Mouse (Mus musculus): ENCODE results near the gene Ercc1. TPM values are rescaled to one million over a fixed set of nuclear protein-coding genes. Genes with fewer than 3 reads are reported as not detected.
A peak's percentile ranks its signal among the peaks of the same experiment; 100 is the strongest.

Ercc1 gene
- total RNA-seq, 1 experiment, result 53.2 TPM

DNA sequence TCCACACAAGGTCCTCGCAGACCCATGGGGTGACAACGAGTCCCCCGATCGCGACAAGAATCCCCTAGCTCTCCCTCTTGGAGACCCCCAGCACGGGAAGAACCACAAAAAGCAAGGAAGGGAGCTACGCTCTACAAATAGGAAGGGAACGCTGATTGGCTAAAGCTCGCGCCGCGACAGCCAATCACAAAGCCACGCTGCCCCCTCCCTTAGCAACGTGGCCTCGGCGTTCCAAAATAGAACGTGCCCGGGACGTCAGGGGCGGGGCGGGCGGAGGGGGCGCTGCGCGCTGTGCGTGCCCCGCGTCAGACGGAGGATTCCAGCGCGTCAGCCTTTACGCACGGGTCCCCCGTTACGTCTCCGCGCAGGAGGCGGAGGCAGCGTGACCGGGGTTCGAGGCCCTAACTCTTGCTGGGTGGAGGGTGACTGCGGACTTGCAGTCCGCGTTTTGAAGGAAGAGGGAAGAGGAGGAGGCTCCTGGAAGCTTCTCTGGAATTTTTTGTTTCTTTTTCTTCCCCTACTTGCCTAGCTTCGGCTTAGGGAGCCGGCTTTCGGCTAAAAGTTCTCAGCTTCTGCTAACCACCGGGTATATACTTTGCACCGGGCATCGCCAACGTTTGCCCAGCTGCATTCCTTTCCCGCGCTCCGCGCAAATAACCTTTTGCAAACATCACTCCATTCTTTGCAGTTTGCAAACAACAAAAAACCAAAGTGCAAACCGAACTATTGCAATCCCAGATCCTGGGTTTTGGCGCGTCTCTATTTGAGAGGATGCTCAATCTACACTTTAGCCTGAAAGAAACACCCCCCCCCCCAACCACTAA is 35.9 kb upstream of the Ercc1 start:
- Histone ChIP-seq H3K36me3 (ENCODE audit: control insufficient read depth, insufficient read depth, low read length, poor library complexity, severe bottlenecking) (no peaks in the 10 kb centered on the region), H3K27ac (ENCODE audit: insufficient read depth, low read depth, low read length, poor library complexity, severe bottlenecking) (peak overlapping the region; percentile 73; the same call in 1 of the 2 replicates), H3K4me3 (ENCODE audit: insufficient read depth in 1 of 2, low read depth in 1 of 2, low read length in 2 of 2, poor library complexity in 1 of 2, severe bottlenecking in 1 of 2) (peak overlapping the region; percentile 71 to 77), H3K9ac (ENCODE audit: insufficient read depth, low read depth, low read length, poor library complexity, severe bottlenecking) (peak overlapping the region; percentile 79), H3K9me3 (ENCODE audit: control insufficient read depth, insufficient read depth, low read depth, low read length) (no peaks in the 10 kb centered on the region), H3K4me1 (ENCODE audit: control insufficient read depth in 2 of 2, insufficient read depth in 2 of 2, low read length in 2 of 2, poor library complexity in 1 of 2) (peaks cover 0 to 6% of the 10 kb centered on the region in 2 experiments; a peak in 1 of 4 replicates)
- DNase-seq (ENCODE audit: low read depth, low spot score), result peak; percentile 86
- TF ChIP-seq MAFK (IDR thresholded peaks at IDR 0.05; ENCODE audit: insufficient read depth, low read depth, low read length) (no peak), ZNF384 (IDR thresholded peaks at IDR 0.05; ENCODE audit: low read depth, low read length) (no peak), ZC3H11A (IDR thresholded peaks at IDR 0.05; ENCODE audit: borderline replicate concordance, low read depth, low read length) (no peak), HCFC1 (IDR thresholded peaks at IDR 0.05; ENCODE audit: borderline replicate concordance, insufficient read depth, low read length) (no peak), CHD2 (IDR thresholded peaks at IDR 0.05; ENCODE audit: low read depth, low read length) (no peak)
- in situ Hi-C loops (cut with MboI; ENCODE audit: low sequenced_read_pairs in 2 of 2, unreplicated experiment in 2 of 2), result no loop called here

DNA sequence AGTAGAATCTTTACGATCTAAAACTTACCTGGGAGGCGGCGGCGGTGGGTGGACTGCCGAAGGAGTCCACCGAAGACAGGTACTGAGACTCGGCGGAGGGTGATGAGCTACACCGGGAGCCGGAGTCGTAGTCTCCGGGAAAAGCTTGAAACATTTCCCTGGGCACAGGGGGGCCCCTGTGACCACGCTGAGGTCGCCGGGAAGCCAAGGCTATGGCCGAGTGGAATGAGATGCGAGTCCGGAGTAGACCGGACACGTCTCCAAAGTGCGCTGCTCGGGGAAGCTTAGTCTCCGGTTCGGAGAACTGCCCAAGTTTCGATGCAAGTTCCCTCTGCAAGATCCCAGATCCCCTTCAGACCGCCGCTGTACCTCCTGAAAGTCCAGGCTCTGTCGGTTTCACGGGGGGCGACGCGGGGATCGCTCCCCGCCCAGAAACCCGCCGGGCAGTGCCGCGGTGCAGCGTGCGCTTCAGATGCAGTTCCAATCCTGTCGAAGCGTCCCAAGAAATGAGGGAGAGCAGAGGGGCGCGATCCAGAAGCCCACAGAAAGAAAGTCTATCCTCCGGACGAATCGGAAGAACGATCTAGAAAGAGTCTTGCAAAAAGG is 35.2 kb upstream of the Ercc1 start:
- TF ChIP-seq CHD2 (IDR thresholded peaks at IDR 0.05; ENCODE audit: low read depth, low read length) (no peak), ZC3H11A (IDR thresholded peaks at IDR 0.05; ENCODE audit: borderline replicate concordance, low read depth, low read length) (no peak), MAFK (IDR thresholded peaks at IDR 0.05; ENCODE audit: insufficient read depth, low read depth, low read length) (no peak), HCFC1 (IDR thresholded peaks at IDR 0.05; ENCODE audit: borderline replicate concordance, insufficient read depth, low read length) (no peak), ZNF384 (IDR thresholded peaks at IDR 0.05; ENCODE audit: low read depth, low read length) (no peak)
- Histone ChIP-seq H3K9ac (ENCODE audit: insufficient read depth, low read depth, low read length, poor library complexity, severe bottlenecking) (peak overlapping the region; percentile 79), H3K27ac (ENCODE audit: insufficient read depth, low read depth, low read length, poor library complexity, severe bottlenecking) (no peak overlapping the region), H3K9me3 (ENCODE audit: control insufficient read depth, insufficient read depth, low read depth, low read length) (no peaks in the 10 kb centered on the region), H3K36me3 (ENCODE audit: control insufficient read depth, insufficient read depth, low read length, poor library complexity, severe bottlenecking) (no peaks in the 10 kb centered on the region), H3K4me1 (ENCODE audit: control insufficient read depth in 2 of 2, insufficient read depth in 2 of 2, low read length in 2 of 2, poor library complexity in 1 of 2) (peaks cover 0 to 4% of the 10 kb centered on the region in 2 experiments; a peak in 1 of 4 replicates), H3K4me3 (ENCODE audit: insufficient read depth in 1 of 2, low read depth in 1 of 2, low read length in 2 of 2, poor library complexity in 1 of 2, severe bottlenecking in 1 of 2) (peak overlapping the region; percentile 71 to 77)
- in situ Hi-C loops (cut with MboI; ENCODE audit: low sequenced_read_pairs in 2 of 2, unreplicated experiment in 2 of 2), result no loop called here
- no peak for DNase-seq (ENCODE audit: low read depth, low spot score)

DNA sequence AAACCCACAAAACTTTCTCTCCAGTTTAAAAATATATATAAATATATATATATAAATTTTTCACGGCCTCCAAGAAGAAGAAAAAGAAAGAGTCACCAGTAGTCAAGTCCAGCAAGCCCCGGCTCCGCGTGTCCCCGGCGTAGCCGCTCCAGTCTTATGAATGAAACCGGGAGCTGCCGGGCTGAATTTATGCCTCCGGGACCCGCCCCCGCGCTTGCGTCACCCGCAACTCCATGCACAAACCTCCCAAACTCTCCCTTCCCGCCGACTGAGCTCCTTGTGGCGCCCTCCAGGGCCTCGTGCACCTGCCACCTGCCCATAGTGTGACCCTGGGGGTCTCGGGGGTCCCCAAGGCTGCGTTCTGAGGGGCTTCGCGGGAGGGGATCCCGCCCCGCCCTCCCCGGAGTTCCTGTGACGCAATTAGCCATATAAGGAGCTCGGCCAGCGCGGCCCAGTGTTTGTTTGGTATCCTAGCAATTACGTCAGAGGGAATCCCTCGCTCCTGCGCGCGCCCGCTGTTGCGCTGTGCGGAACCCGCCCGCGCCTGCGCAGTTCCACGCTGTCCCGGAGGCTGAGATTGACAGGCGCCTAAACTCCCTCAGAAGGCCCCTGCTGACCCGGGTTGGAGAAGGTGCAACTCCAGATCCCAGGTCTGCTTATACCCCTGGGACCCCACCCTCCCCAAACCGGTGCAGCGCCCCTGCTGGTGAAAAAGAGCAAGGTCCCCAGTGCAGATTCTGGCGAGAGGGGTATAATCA is 34.5 kb upstream of the Ercc1 start, which contains the start of gene Fosb:
Fosb (minus strand) TSS at position 168 of the 758 bp plus-strand sequence.
- TF ChIP-seq MAFK (IDR thresholded peaks at IDR 0.05; ENCODE audit: insufficient read depth, low read depth, low read length) (no peak), CHD2 (IDR thresholded peaks at IDR 0.05; ENCODE audit: low read depth, low read length) (no peak), ZNF384 (IDR thresholded peaks at IDR 0.05; ENCODE audit: low read depth, low read length) (no peak), ZC3H11A (IDR thresholded peaks at IDR 0.05; ENCODE audit: borderline replicate concordance, low read depth, low read length) (no peak), HCFC1 (IDR thresholded peaks at IDR 0.05; ENCODE audit: borderline replicate concordance, insufficient read depth, low read length) (no peak)
- peak within 1 kb of the TSS; percentile 61; the same call in 1 of the 2 replicates for H3K27ac ChIP-seq (ENCODE audit: insufficient read depth, low read depth, low read length, poor library complexity, severe bottlenecking)
- in situ Hi-C loops (cut with MboI; ENCODE audit: low sequenced_read_pairs in 2 of 2, unreplicated experiment in 2 of 2), result no loop called here

DNA sequence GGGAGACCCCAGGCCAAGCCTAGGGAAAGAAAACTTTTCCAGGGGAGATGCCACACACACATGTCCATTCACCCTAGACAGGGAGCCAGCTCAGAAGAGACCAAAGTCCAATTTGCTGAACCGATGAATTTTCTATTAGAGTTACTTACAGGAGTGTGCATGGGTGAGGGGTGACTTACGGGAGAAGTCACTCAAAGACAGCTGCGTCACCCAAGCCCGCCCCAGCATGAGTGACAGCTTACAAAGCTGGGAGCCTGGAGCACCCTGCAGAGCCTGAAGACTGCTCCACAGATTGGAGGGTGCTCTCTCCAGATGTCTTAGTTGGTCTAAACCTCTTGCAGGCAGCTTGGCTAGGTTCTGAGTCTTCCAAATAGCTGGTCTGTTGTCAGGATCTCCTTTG is 32.6 kb upstream of the Ercc1 start:
- H3K9ac ChIP-seq (ENCODE audit: insufficient read depth, low read depth, low read length, poor library complexity, severe bottlenecking), result no peak overlapping the region
- no peak for DNase-seq (ENCODE audit: low read depth, low spot score)
- H3K27ac ChIP-seq (ENCODE audit: insufficient read depth, low read depth, low read length, poor library complexity, severe bottlenecking), result no peak overlapping the region
- no peaks in the 10 kb centered on the region for H3K36me3 ChIP-seq (ENCODE audit: control insufficient read depth, insufficient read depth, low read length, poor library complexity, severe bottlenecking)
- no peaks in the 10 kb centered on the region for H3K9me3 ChIP-seq (ENCODE audit: control insufficient read depth, insufficient read depth, low read depth, low read length)
- TF ChIP-seq MAFK (IDR thresholded peaks at IDR 0.05; ENCODE audit: insufficient read depth, low read depth, low read length), result no peak
- H3K4me1 ChIP-seq (ENCODE audit: control insufficient read depth in 2 of 2, insufficient read depth in 2 of 2, low read length in 2 of 2, poor library complexity in 1 of 2), result peaks cover 0 to 4% of the 10 kb centered on the region in 2 experiments; a peak in 1 of 4 replicates
- H3K4me3 ChIP-seq (ENCODE audit: insufficient read depth in 1 of 2, low read depth in 1 of 2, low read length in 2 of 2, poor library complexity in 1 of 2, severe bottlenecking in 1 of 2), result no peak overlapping the region
- in situ Hi-C loops (cut with MboI; ENCODE audit: low sequenced_read_pairs in 2 of 2, unreplicated experiment in 2 of 2), result no loop called here

More for the DNA sequence above, 34.5 kb upstream of the Ercc1 start, which contains the start of gene Fosb:
- peaks cover 0 to 4% of the 10 kb centered on the region in 2 experiments; a peak in 1 of 4 replicates for H3K4me1 ChIP-seq (ENCODE audit: control insufficient read depth in 2 of 2, insufficient read depth in 2 of 2, low read length in 2 of 2, poor library complexity in 1 of 2)
- DNase-seq (ENCODE audit: low read depth, low spot score), result peak; percentile 88
- H3K36me3 ChIP-seq (ENCODE audit: control insufficient read depth, insufficient read depth, low read length, poor library complexity, severe bottlenecking), result no peaks in the 10 kb centered on the region
- H3K9me3 ChIP-seq (ENCODE audit: control insufficient read depth, insufficient read depth, low read depth, low read length), result no peaks in the 10 kb centered on the region
- H3K4me3 ChIP-seq (ENCODE audit: insufficient read depth in 1 of 2, low read depth in 1 of 2, low read length in 2 of 2, poor library complexity in 1 of 2, severe bottlenecking in 1 of 2), result peak within 1 kb of the TSS; percentile 71 to 77
- H3K9ac ChIP-seq (ENCODE audit: insufficient read depth, low read depth, low read length, poor library complexity, severe bottlenecking), result peak within 1 kb of the TSS; percentile 79
